Mouse (Mus musculus) midbrain, postnatal 0 days (tissue): ENCODE measurements around the gene Haus5. TPM values are rescaled to one million over a fixed set of nuclear protein-coding genes. Genes with fewer than 3 reads are reported as not detected.

Experiments
- ATAC-seq: fragments of 200-750 bp; cut with Nextera tagmentation; 2 replicates; pipeline ENCODE4 v1.8.0; 2017; ENCODE audit warnings: moderate number of reproducible peaks, mild to moderate bottlenecking, moderate TSS enrichment, moderate library complexity; ENCODE audit not compliant: low FRiP score
- DNase-seq: peaks from one replicate; pipeline ENCODE4 v3.0.0-alpha.2; 2015; ENCODE audit warnings: low spot score
- H3K27ac ChIP-seq: fragments of 300-500 bp; sonication (generic); 2 replicates; pipeline ENCODE4 v1.5.1; 2014; ENCODE audit warnings: low read depth, mild to moderate bottlenecking, low read length, mixed read lengths
- H3K27me3 ChIP-seq: fragments of 300-500 bp; sonication (generic); 2 replicates; pipeline ENCODE4 v1.6.1; 2014; ENCODE audit warnings: low read length, control low read depth, mixed read lengths; ENCODE audit not compliant: insufficient read depth
- H3K36me3 ChIP-seq: fragments of 300-500 bp; sonication (generic); 2 replicates; pipeline ENCODE4 v1.6.1; 2014; ENCODE audit warnings: low read length, control low read depth, mixed read lengths; ENCODE audit not compliant: insufficient read depth
- H3K4me1 ChIP-seq: fragments of 300-500 bp; sonication (generic); 2 replicates; pipeline ENCODE4 v1.6.1; 2014; ENCODE audit warnings: mild to moderate bottlenecking, control low read depth, antibody characterized with exemption, low read length, mixed read lengths; ENCODE audit not compliant: insufficient read depth
- H3K4me2 ChIP-seq: fragments of 300-500 bp; sonication (generic); 2 replicates; pipeline ENCODE4 v1.6.1; 2014; ENCODE audit warnings: low read depth, mild to moderate bottlenecking, low read length, mixed read lengths; ENCODE audit not compliant: poor library complexity, severe bottlenecking
- H3K4me3 ChIP-seq: fragments of 300-500 bp; sonication (generic); 2 replicates; pipeline ENCODE4 v1.5.1; 2014; ENCODE audit warnings: low read depth, mild to moderate bottlenecking, low read length, moderate library complexity
- H3K9ac ChIP-seq: fragments of 300-500 bp; sonication (generic); replicated peaks from 2 replicates; pipeline ENCODE4 v1.6.1; 2014; ENCODE audit warnings: mild to moderate bottlenecking, low read length, moderate library complexity, mixed read lengths; ENCODE audit not compliant: poor library complexity, severe bottlenecking
- H3K9me3 ChIP-seq: fragments of 300-500 bp; sonication (generic); 2 replicates; pipeline ENCODE4 v1.6.1; 2016; ENCODE audit warnings: low read length, control low read depth
- CTCF ChIP-seq: IDR thresholded peaks from 2 replicates; pipeline ENCODE4 v1.5.1; 2016; ENCODE audit warnings: antibody characterized with exemption, mild to moderate bottlenecking
- WGBS: fragments of 180-500 bp; shearing (Covaris S2); extraction: QIAGEN DNeasy Blood & Tissue Kit; methylation state at CpG from one replicate; pipeline ENCODE4 v1.1.7; 2014; 5-methylcytosine and 5-hydroxymethylcytosine counted together
- polyA plus RNA-seq: library from polyadenylated mRNA; unstranded; fragments of >200 nt; fragmentation: Nextera tagmentation; extraction: Ambion mirVana; gene quantifications from 2 replicates; pipeline ENCODE4 v1.2.1, GENCODE M21; 2015
- total RNA-seq: library from RNA; depleted of rRNA; stranded (reverse); fragments of >200 nt; gene quantifications from 2 replicates; pipeline ENCODE4 v1.2.3, GENCODE M21; 2014

Gene Haus5
- total and polyA plus RNA-seq, 2 experiments from 2014 or later, result 20.0 to 22.7 TPM

DNA sequence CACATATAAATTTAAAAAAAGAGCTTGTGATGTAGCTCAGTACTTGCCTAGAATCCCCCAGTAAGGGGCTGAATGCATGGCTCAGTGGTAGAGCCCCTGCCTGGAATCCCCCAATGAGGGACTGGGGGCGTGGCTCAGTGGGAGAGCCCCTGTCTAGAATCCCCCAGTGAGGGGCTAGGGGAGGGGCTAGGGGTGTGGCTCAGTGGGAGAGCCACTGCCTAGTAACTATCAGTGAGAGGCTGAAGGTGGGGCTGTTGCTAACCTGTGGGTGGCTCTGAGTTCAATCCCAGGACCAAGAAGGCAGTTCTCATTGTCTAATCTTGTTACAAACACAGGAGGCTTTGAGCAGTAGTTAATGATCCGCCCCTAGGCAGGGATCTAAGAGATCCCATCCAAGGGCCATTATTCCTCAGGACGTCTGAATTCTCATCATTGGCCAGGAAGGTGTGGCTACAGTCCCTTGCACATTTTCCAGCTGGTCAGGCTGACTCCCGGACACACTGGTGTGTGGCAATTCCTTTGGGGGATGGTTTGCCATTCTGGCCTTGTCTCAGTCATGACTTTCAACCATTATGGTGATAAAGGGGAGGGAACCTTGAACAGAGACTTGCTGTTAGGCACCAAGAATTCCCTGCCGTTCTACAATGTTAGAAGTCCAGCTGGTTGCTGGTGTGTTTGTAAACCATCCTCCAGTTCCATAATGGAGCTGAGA lies 49.6 kb downstream of the Haus5 start:
- Histone ChIP-seq H3K4me2 (no peak overlapping the region), H3K4me1 (no peaks in the 10 kb centered on the region), H3K9me3 (no peaks in the 10 kb centered on the region), H3K27ac (no peak overlapping the region), H3K36me3 (peaks cover 25% of the 10 kb centered on the region), H3K4me3 (no peak overlapping the region), H3K9ac (no peak overlapping the region), H3K27me3 (no peaks in the 10 kb centered on the region)
- DNase-seq (no peak), ATAC-seq (no peak)
- no peak for TF ChIP-seq CTCF
- 58% methylated on average over 5 of the region's 5 CpGs for WGBS

DNA sequence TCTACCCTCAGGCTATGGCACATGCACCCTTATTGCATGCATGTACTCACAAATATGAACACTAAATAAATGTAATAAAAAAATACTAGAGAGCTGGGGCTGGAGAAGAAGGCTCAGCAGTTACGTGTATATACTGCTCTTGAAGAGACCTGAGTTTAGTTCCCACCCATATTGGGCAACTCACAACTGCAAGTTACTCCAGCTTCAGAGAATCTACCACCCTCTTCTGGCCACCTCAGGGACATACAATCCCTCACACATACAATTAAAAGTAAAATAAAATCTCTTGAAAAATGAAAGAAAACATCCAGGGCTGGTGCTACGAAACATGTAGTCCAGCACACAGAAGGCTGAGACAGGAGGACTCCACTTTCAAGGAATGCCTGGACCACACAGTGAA lies 50.3 kb downstream of the Haus5 start:
- no peak overlapping the region for H3K4me3 ChIP-seq
- H3K9ac ChIP-seq, result no peak overlapping the region
- no peak overlapping the region for H3K27ac ChIP-seq
- 80% methylated on average over 2 of the region's 2 CpGs for WGBS
- H3K4me2 ChIP-seq, result no peak overlapping the region
- no peaks in the 10 kb centered on the region for H3K4me1 ChIP-seq
- no peaks in the 10 kb centered on the region for H3K27me3 ChIP-seq
- peak; percentile 5 for DNase-seq
- TF ChIP-seq CTCF, result peak; percentile 40
- no peak for ATAC-seq
- H3K36me3 ChIP-seq, result peaks cover 25% of the 10 kb centered on the region
- no peaks in the 10 kb centered on the region for H3K9me3 ChIP-seq

DNA sequence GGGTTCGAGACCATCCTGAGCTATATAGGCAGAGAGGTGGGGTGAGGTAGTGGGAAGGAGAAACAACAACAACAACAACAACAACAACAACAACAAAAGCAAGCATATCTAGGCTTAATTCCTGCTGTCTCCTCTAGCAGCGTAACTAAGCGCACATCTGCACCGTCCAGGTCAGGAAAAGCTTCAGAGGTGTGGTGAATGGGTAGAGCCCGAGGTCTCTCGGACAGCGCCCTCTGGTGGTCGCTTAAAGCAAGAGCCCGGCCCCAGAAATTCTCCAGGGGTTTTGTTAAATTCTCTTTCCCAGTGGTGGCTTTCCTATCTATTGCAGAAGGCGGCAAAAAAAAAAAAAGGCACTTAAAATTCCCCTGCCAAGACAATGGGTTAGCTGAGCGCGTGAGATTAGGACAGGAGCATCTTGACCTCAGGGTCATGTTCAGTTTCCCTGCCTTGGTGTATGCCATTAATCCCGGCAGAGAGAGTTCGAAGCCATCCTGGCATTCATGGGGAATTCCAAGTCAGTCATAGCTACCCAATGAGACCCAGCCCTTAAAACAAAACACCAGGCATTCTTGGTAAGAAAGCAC lies 51.2 kb downstream of the Haus5 start:
- WGBS, result 23% methylated on average over 14 of the region's 14 CpGs
- H3K27ac ChIP-seq, result no peak overlapping the region
- no peaks in the 10 kb centered on the region for H3K27me3 ChIP-seq
- no peak overlapping the region for H3K4me2 ChIP-seq
- no peaks in the 10 kb centered on the region for H3K9me3 ChIP-seq
- H3K4me3 ChIP-seq, result no peak overlapping the region
- no peak for ATAC-seq
- H3K9ac ChIP-seq, result no peak overlapping the region
- TF ChIP-seq CTCF, result peak; percentile 70
- peaks cover 20% of the 10 kb centered on the region for H3K36me3 ChIP-seq
- DNase-seq, result peak; percentile 53
- H3K4me1 ChIP-seq, result no peaks in the 10 kb centered on the region

DNA sequence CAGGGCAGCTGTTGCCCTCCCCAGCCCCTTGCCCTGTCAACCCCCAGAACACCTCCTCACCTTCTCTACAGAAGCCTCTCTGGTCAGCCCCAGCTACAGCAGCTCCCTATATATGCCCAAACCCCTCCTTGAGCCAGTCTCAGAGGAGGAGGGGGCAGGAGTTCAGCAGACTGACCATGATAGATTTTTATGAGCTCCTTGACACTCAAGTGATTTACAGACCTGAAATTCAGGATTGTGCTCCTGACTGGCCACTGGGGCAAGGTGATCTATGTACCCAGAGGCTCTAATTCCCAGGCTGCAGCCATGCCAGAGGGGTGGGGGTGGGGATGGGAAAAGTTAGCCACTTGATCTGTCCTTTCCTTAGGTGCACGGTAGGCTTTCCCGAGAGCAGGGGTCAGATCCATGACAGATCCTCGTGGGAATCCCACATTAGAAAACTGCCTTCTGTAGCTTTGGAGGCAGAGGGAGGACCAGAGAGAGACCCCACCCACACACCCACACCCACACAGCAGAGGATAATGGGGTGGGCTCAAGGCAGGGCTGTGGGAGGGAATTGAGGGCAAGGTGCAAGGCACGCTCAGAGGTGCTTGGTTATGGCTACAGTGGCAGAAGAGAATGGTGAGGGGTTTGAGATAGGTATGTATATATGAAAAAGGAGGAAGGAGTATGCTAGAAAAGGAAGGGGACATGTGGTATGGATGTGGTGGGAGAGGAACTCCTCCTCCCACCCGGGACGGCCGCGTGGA lies 52.0 kb downstream of the Haus5 start, which contains the start of gene Upk1a:
Gene Upk1a (minus strand): TSS at position 194 of the 749 bp plus-strand sequence.
- ATAC-seq (no peak), DNase-seq (no peak)
- Histone ChIP-seq H3K27ac (no peak within 1 kb of the TSS), H3K9me3 (no peaks in the 10 kb centered on the region), H3K4me1 (no peaks in the 10 kb centered on the region), H3K27me3 (no peaks in the 10 kb centered on the region), H3K4me2 (no peak within 1 kb of the TSS), H3K9ac (no peak within 1 kb of the TSS), H3K4me3 (no peak within 1 kb of the TSS), H3K36me3 (peaks cover 14% of the 10 kb centered on the region)
- 84% methylated on average over 8 of the region's 8 CpGs for WGBS
- no peak for TF ChIP-seq CTCF

DNA sequence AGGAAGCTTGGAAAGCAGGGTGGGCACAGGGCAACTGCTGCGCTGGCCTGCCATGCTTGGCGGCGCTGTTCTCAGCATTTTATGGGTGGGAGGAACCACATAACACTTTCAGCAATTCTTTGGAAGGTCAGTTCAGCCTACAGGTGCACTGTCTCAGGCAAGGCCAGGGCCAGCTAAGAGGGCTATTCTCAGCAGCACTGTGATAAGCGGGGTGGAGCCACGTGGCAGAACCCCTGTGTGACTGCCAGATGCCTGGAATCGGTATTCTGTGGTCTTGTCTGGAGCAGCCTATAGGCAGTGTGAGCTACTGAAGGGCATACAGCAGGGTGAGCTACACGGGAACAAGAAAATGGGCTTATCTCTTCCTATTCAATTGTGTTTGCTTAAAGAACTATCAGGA lies 54.8 kb downstream of the Haus5 start:
- H3K4me3 ChIP-seq, result no peak overlapping the region
- 60% methylated on average over 7 of the region's 7 CpGs for WGBS

DNA sequence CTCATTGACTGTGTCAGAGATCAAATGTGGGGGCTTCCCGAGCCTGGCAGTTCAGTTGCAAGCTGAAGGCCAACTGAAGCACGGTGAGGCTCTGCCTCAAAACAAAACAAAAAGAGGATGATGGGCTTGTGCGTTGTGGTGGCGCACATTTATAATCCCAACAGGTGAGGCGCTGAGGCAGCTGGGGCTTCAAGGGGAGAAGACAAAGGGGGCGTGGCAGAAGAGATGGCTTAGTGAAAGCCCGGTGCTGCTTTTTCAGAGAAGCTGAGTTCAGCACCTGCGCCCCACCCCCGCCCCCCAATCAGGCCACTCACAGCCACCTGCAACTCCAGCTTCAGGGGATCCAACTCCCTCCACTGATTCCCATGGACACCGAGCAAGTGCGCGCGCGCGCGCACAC lies 56.3 kb downstream of the Haus5 start:
- no peaks in the 10 kb centered on the region for H3K4me1 ChIP-seq
- no peak for TF ChIP-seq CTCF
- H3K4me3 ChIP-seq, result no peak overlapping the region
- H3K27ac ChIP-seq, result no peak overlapping the region
- H3K27me3 ChIP-seq, result no peaks in the 10 kb centered on the region
- no peak overlapping the region for H3K4me2 ChIP-seq
- no peak overlapping the region for H3K9ac ChIP-seq
- H3K36me3 ChIP-seq, result no peaks in the 10 kb centered on the region
- DNase-seq (no peak), ATAC-seq (no peak)
- no peaks in the 10 kb centered on the region for H3K9me3 ChIP-seq
- 49% methylated on average over 16 of the region's 16 CpGs for WGBS

More for the DNA sequence above, 54.8 kb downstream of the Haus5 start:
- no peak for DNase-seq
- Histone ChIP-seq H3K4me1 (no peaks in the 10 kb centered on the region), H3K4me2 (no peak overlapping the region), H3K9ac (peak overlapping the region; percentile 24; the same call in 1 of the 2 replicates), H3K27ac (no peak overlapping the region), H3K36me3 (no peaks in the 10 kb centered on the region), H3K9me3 (no peaks in the 10 kb centered on the region), H3K27me3 (no peaks in the 10 kb centered on the region)
- TF ChIP-seq CTCF, result no peak
- ATAC-seq, result no peak
